Mouse (Mus musculus): Measurements from ENCODE around the gene Gm5134. TPM values are rescaled to one million over a fixed set of nuclear protein-coding genes. Genes with fewer than 3 reads are reported as not detected.

Gene Gm5134
- polyA plus RNA-seq, 1 experiment from 2014 or later: not detected

DNA sequence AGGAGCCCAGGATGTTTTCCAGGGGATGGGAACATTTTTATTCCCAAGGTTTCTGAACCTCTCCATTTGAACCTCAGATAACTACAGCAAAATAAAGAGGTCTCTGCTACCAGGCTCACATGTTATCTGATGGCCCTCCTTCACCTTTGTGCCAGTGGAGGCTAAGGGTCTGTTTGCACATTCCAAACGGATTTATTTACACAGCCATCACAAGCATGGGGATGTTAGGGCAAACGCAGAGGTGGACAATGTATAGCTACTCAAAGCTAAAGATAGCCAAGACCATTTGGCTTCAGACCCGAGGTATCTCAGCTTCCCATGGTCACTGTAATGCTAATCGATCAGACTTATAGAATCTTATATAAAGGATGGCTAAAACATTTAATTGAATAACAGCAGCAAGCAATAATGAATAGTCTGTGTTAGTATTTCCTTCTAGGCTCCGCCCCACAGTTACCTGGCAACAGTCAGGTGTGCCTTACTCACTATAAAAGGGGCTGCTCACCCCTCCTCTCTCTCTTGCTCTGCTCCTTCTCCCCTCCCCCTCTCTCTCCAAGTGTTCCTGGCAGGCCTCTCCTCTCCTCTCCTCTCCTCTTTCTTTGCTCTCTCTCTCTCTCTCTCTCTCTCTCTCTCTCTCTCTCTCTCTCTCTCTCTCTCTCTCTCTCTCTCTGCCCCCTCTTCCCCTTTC, 93.0 kb downstream of the Gm5134 start:
- H3K9ac ChIP-seq (ENCODE audit: low read depth, low read length): no peak overlapping the region
- no peak overlapping the region for H3K4me2 ChIP-seq (replicated peaks; ENCODE audit: low read depth)
- H3K27me3 ChIP-seq (replicated peaks; ENCODE audit: control insufficient read depth, insufficient read depth, low read length): no peaks in the 10 kb centered on the region
- H3K36me3 ChIP-seq (ENCODE audit: control insufficient read depth, insufficient read depth): peaks cover 6% of the 10 kb centered on the region; the same call in 1 of the 2 replicates
- 21% methylated on average over 5 of the region's 5 CpGs for WGBS
- no peak overlapping the region for H3K27ac ChIP-seq (ENCODE audit: low read depth, low read length)
- H3K4me1 ChIP-seq (replicated peaks; ENCODE audit: control insufficient read depth, insufficient read depth, low read length): no peaks in the 10 kb centered on the region
- no peaks in the 10 kb centered on the region for H3K9me3 ChIP-seq (ENCODE audit: control insufficient read depth)
- no peak for TF ChIP-seq CTCF (IDR thresholded peaks at IDR 0.05; ENCODE audit: low read depth)
- no peak overlapping the region for H3K4me3 ChIP-seq (ENCODE audit: low read depth, low read length)
- no peak for ATAC-seq

- Histone ChIP-seq H3K27me3 (replicated peaks; ENCODE audit: control insufficient read depth, insufficient read depth, low read length) (no peaks in the 10 kb centered on the region), H3K9me3 (ENCODE audit: control insufficient read depth) (no peaks in the 10 kb centered on the region), H3K4me1 (replicated peaks; ENCODE audit: control insufficient read depth, insufficient read depth, low read length) (no peaks in the 10 kb centered on the region), H3K4me3 (ENCODE audit: low read depth, low read length) (no peak overlapping the region), H3K4me2 (replicated peaks; ENCODE audit: low read depth) (no peak overlapping the region), H3K9ac (ENCODE audit: low read depth, low read length) (no peak overlapping the region), H3K36me3 (ENCODE audit: control insufficient read depth, insufficient read depth) (0 out of 2 replicates have a peak, but pooled peaks cover 5% of the 10 kb centered on the region), H3K27ac (ENCODE audit: low read depth, low read length) (no peak overlapping the region)
- no peak for ATAC-seq
- WGBS: 8% methylated on average over 6 of the region's 6 CpGs
- TF ChIP-seq CTCF (IDR thresholded peaks at IDR 0.05; ENCODE audit: low read depth): no peak
Measured at GRCm38 (mm10) chr10:76048967-76049366, 94.7 kb downstream of the Gm5134 start.

GRCm38 (mm10) chr10:76051860-76052259, 97.5 kb downstream of the Gm5134 start:
- TF ChIP-seq CTCF (IDR thresholded peaks at IDR 0.05; ENCODE audit: low read depth): no peak
- no peak for ATAC-seq
- Histone ChIP-seq H3K4me2 (replicated peaks; ENCODE audit: low read depth) (no peak overlapping the region), H3K27ac (ENCODE audit: low read depth, low read length) (no peak overlapping the region), H3K36me3 (ENCODE audit: control insufficient read depth, insufficient read depth) (no peaks in the 10 kb centered on the region), H3K9me3 (ENCODE audit: control insufficient read depth) (no peaks in the 10 kb centered on the region), H3K4me1 (replicated peaks; ENCODE audit: control insufficient read depth, insufficient read depth, low read length) (no peaks in the 10 kb centered on the region), H3K9ac (ENCODE audit: low read depth, low read length) (no peak overlapping the region), H3K4me3 (ENCODE audit: low read depth, low read length) (no peak overlapping the region), H3K27me3 (replicated peaks; ENCODE audit: control insufficient read depth, insufficient read depth, low read length) (no peaks in the 10 kb centered on the region)
- WGBS: 77% methylated on average over 11 of the region's 11 CpGs

Small RNAs within 50 kb of the gene (microRNA-seq; reads per million reads assigned to microRNA genes)
- not detected for gene Mir6409

Other genes with a start within 250 kb of the Gm5134 start
- gene Cabin1, start 190.2 kb upstream of the Gm5134 start, polyA plus RNA-seq (2015; fragmentation: Nextera tagmentation; extraction: Ambion mirVana): 14.1 and 15.6 TPM in 2 replicates
- 122 and 129 TPM in 2 replicates for gene Ddt, start 181.1 kb upstream of the Gm5134 start, polyA plus RNA-seq (2015; fragmentation: Nextera tagmentation; extraction: Ambion mirVana)
- gene Gm20441, start 173.6 kb upstream of the Gm5134 start, polyA plus RNA-seq (2015; fragmentation: Nextera tagmentation; extraction: Ambion mirVana): 0.42 and 0.76 TPM in 2 replicates
- 47.7 and 51.5 TPM in 2 replicates for gene Gstt3, start 173.1 kb upstream of the Gm5134 start, polyA plus RNA-seq (2015; fragmentation: Nextera tagmentation; extraction: Ambion mirVana)
- 11.6 and 14.4 TPM in 2 replicates for gene Gstt1, start 155.9 kb upstream of the Gm5134 start, polyA plus RNA-seq (2015; fragmentation: Nextera tagmentation; extraction: Ambion mirVana)
- gene Gstt4, start 132.0 kb upstream of the Gm5134 start, polyA plus RNA-seq (2015; fragmentation: Nextera tagmentation; extraction: Ambion mirVana): not detected in 2 replicates
- 74.4 and 81.5 TPM in 2 replicates for gene Gstt2, start 117.1 kb upstream of the Gm5134 start, polyA plus RNA-seq (2015; fragmentation: Nextera tagmentation; extraction: Ambion mirVana)
- 489 and 529 TPM in 2 replicates for gene Mif, start 94.3 kb upstream of the Gm5134 start, polyA plus RNA-seq (2015; fragmentation: Nextera tagmentation; extraction: Ambion mirVana)
- gene Derl3, start 61.1 kb upstream of the Gm5134 start, polyA plus RNA-seq (2015; fragmentation: Nextera tagmentation; extraction: Ambion mirVana): 2.8 and 3.7 TPM in 2 replicates
- 54.9 and 58.1 TPM in 2 replicates for gene Smarcb1, start 32.9 kb upstream of the Gm5134 start, polyA plus RNA-seq (2015; fragmentation: Nextera tagmentation; extraction: Ambion mirVana)
- 308 and 334 TPM in 2 replicates for gene Chchd10, start 21.4 kb upstream of the Gm5134 start, polyA plus RNA-seq (2015; fragmentation: Nextera tagmentation; extraction: Ambion mirVana)
- gene Mmp11, start 18.0 kb upstream of the Gm5134 start, polyA plus RNA-seq (2015; fragmentation: Nextera tagmentation; extraction: Ambion mirVana): 8.7 and 9.2 TPM in 2 replicates
- not detected in 2 replicates for gene Gm867, start 13.8 kb upstream of the Gm5134 start, polyA plus RNA-seq (2015; fragmentation: Nextera tagmentation; extraction: Ambion mirVana)
- gene Vpreb3, start 11.5 kb upstream of the Gm5134 start, polyA plus RNA-seq (2015; fragmentation: Nextera tagmentation; extraction: Ambion mirVana): 0.43 TPM in 1 of 2 replicates, not detected in the other
- 7.4 and 8.9 TPM in 2 replicates for gene Zfp280b, start 78.1 kb downstream of the Gm5134 start, polyA plus RNA-seq (2015; fragmentation: Nextera tagmentation; extraction: Ambion mirVana)
- 1.7 and 2.2 TPM in 2 replicates for gene Slc5a4b, start 156.4 kb downstream of the Gm5134 start, polyA plus RNA-seq (2015; fragmentation: Nextera tagmentation; extraction: Ambion mirVana)
- gene Slc5a4a, start 192.9 kb downstream of the Gm5134 start, polyA plus RNA-seq (2015; fragmentation: Nextera tagmentation; extraction: Ambion mirVana): 0.31 and 0.39 TPM in 2 replicates